Mouse (Mus musculus): Measurements from ENCODE around the gene Unc13c. TPM values are rescaled to one million over a fixed set of nuclear protein-coding genes. Genes with fewer than 3 reads are reported as not detected.

Unc13c gene
- polyA plus RNA-seq, 1 experiment from 2014 or later: 1.9 TPM

- WGBS: 72% methylated on average over 4 of the region's 4 CpGs
- Histone ChIP-seq H3K36me3 (no peaks in the 10 kb centered on the region), H3K4me1 (replicated peaks) (no peaks in the 10 kb centered on the region), H3K4me3 (no peak overlapping the region), H3K4me2 (no peak overlapping the region), H3K27ac (replicated peaks) (no peak overlapping the region), H3K9ac (no peak overlapping the region), H3K9me3 (no peaks in the 10 kb centered on the region), H3K27me3 (no peaks in the 10 kb centered on the region)
- ATAC-seq (ENCODE audit: low read depth): no peak
Observed at GRCm38 (mm10) chr9:73951586-73951985, 17.2 kb downstream of the Unc13c start.

DNA sequence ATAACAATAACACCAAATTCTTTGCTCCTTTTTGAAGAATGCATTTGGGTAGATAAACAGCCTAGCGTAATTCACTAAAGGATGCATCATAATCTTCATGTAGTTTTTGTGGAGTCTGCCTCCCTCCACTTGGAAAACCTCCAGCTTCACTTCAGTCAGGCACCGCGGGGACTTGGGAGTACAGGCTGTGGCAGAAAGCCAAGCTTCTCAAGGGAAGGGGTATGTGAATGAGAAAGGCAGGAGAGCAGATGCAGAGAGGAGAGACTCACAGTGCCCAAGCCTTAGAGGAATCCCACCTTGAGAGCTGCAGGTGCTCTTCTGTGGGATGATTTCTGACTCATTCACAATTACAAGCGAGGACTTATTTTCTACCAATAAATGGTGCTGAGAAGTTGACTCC is 33.9 kb downstream of the Unc13c start:
- 59% methylated on average over 4 of the region's 4 CpGs for WGBS
- H3K9ac ChIP-seq: no peak overlapping the region
- H3K36me3 ChIP-seq: no peaks in the 10 kb centered on the region; the same call in 1 of the 2 replicates
- H3K9me3 ChIP-seq: no peaks in the 10 kb centered on the region
- ATAC-seq (ENCODE audit: low read depth): no peak
- H3K4me1 ChIP-seq (replicated peaks): no peaks in the 10 kb centered on the region
- H3K27me3 ChIP-seq: no peaks in the 10 kb centered on the region
- no peak overlapping the region for H3K4me2 ChIP-seq
- no peak overlapping the region for H3K27ac ChIP-seq (replicated peaks)
- no peak overlapping the region for H3K4me3 ChIP-seq

- Histone ChIP-seq H3K36me3 (no peaks in the 10 kb centered on the region; the same call in 1 of the 2 replicates), H3K27me3 (no peaks in the 10 kb centered on the region), H3K4me2 (no peak overlapping the region), H3K27ac (replicated peaks) (no peak overlapping the region), H3K9me3 (no peaks in the 10 kb centered on the region), H3K9ac (no peak overlapping the region), H3K4me3 (no peak overlapping the region), H3K4me1 (replicated peaks) (no peaks in the 10 kb centered on the region)
- WGBS: 95% methylated on average over 9 of the region's 9 CpGs
- ATAC-seq (ENCODE audit: low read depth): no peak
Observed at GRCm38 (mm10) chr9:73931988-73932387, 36.8 kb downstream of the Unc13c start.

DNA sequence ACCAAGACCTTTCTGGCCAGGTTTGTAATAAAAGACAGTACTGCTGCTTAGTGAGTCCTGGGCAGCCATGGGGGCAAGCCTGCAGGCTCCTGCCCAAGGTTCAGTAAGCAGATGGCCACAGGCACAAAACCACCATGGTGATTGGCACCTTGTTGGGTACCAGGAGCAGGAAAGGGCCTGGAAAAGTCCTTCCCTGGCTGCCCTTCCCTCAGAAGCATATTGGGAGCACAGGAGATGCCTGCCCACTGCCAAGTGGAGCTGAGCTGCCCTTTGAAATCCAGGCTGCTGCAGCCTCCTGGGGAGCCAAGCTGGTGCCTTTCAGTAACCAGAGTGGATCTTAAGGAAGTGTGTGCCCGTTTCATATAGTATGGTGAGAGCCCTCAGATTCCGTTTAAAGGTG is 41.5 kb downstream of the Unc13c start:
- Histone ChIP-seq H3K9me3 (no peaks in the 10 kb centered on the region), H3K4me1 (replicated peaks) (no peaks in the 10 kb centered on the region), H3K4me2 (no peak overlapping the region), H3K27ac (replicated peaks) (no peak overlapping the region), H3K27me3 (no peaks in the 10 kb centered on the region), H3K36me3 (no peaks in the 10 kb centered on the region; the same call in 1 of the 2 replicates), H3K4me3 (no peak overlapping the region), H3K9ac (no peak overlapping the region)
- ATAC-seq (ENCODE audit: low read depth): no peak
- whole genome bisulfite sequencing: 72% methylated on average over 2 of the region's 2 CpGs

GRCm38 (mm10) chr9:73922449-73923115 is 46.2 kb downstream of the Unc13c start:
- Histone ChIP-seq H3K4me1 (replicated peaks) (no peaks in the 10 kb centered on the region), H3K4me3 (no peak overlapping the region), H3K36me3 (no peaks in the 10 kb centered on the region), H3K4me2 (no peak overlapping the region), H3K9ac (no peak overlapping the region), H3K27ac (replicated peaks) (no peak overlapping the region), H3K9me3 (no peaks in the 10 kb centered on the region), H3K27me3 (no peaks in the 10 kb centered on the region)
- whole genome bisulfite sequencing: 87% methylated on average over 11 of the region's 11 CpGs
- no peak for ATAC-seq (ENCODE audit: low read depth)

GRCm38 (mm10) chr9:73905959-73906358 is 62.8 kb downstream of the Unc13c start:
- Histone ChIP-seq H3K4me1 (replicated peaks) (no peaks in the 10 kb centered on the region), H3K4me2 (no peak overlapping the region), H3K9ac (no peak overlapping the region), H3K9me3 (0 out of 2 replicates have a peak, but pooled peaks cover 3% of the 10 kb centered on the region), H3K27me3 (no peaks in the 10 kb centered on the region), H3K27ac (replicated peaks) (no peak overlapping the region), H3K4me3 (no peak overlapping the region), H3K36me3 (no peaks in the 10 kb centered on the region)
- 79% methylated on average over 4 of the region's 4 CpGs for WGBS
- ATAC-seq (ENCODE audit: low read depth): no peak

DNA sequence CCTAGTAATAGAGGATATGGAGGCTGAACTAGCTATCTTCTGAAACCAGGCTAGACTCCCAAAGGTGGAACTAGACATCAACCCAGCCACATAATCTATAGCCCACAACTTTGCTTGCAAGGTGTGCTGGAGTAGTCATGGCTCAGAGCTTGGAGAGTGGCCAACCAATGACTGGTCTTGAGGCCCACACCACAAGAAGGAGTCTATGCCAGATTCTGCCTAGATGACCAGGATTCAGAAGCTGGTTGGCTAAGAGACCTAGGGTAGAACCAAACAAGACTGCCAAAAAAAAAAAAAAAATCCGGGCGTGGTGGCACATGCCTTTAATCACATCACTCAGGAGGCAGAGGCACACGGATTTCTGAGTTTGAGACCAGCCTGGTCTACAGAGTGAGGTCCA is 70.2 kb downstream of the Unc13c start:
- H3K9me3 ChIP-seq: no peaks in the 10 kb centered on the region
- 83% methylated on average over 3 of the region's 3 CpGs for WGBS
- no peaks in the 10 kb centered on the region for H3K4me1 ChIP-seq (replicated peaks)
- H3K36me3 ChIP-seq: no peaks in the 10 kb centered on the region
- H3K9ac ChIP-seq: no peak overlapping the region
- no peak overlapping the region for H3K4me2 ChIP-seq
- ATAC-seq (ENCODE audit: low read depth): no peak
- H3K27ac ChIP-seq (replicated peaks): no peak overlapping the region
- H3K27me3 ChIP-seq: no peaks in the 10 kb centered on the region
- no peak overlapping the region for H3K4me3 ChIP-seq

DNA sequence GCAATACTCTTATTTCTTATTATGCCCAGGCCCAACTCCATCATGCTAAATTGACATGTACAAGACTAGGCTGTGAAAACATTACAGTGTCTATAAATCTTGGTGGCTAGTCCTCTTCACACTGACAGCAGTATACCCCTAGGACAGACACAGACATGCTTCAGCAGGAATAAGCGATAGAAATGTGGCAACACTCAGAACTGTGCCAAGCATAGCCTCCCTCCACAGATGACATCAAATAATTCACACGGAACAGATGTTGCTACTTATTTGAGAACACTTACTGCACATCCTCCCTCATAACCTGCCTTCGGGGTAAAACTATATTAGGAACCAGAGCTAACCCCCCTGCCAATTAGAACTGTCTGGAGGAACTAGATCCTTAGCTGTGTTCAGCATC is 72.6 kb downstream of the Unc13c start:
- H3K36me3 ChIP-seq: no peaks in the 10 kb centered on the region
- no peak overlapping the region for H3K27ac ChIP-seq (replicated peaks)
- H3K4me1 ChIP-seq (replicated peaks): no peaks in the 10 kb centered on the region
- H3K27me3 ChIP-seq: no peaks in the 10 kb centered on the region
- no peak overlapping the region for H3K9ac ChIP-seq
- H3K4me2 ChIP-seq: no peak overlapping the region
- H3K9me3 ChIP-seq: no peaks in the 10 kb centered on the region
- no peak for ATAC-seq (ENCODE audit: low read depth)
- 63% methylated on average over 3 of the region's 3 CpGs for WGBS
- no peak overlapping the region for H3K4me3 ChIP-seq

- Histone ChIP-seq H3K27me3 (no peaks in the 10 kb centered on the region), H3K9ac (no peak overlapping the region), H3K4me1 (replicated peaks) (no peaks in the 10 kb centered on the region), H3K27ac (replicated peaks) (no peak overlapping the region), H3K4me2 (no peak overlapping the region), H3K36me3 (no peaks in the 10 kb centered on the region), H3K9me3 (no peaks in the 10 kb centered on the region), H3K4me3 (no peak overlapping the region)
- 88% methylated on average over 1 of the region's 1 CpGs for WGBS
- ATAC-seq (ENCODE audit: low read depth): no peak
Observed at GRCm38 (mm10) chr9:73883587-73883986, 85.2 kb downstream of the Unc13c start.

GRCm38 (mm10) chr9:73883143-73883542 is 85.6 kb downstream of the Unc13c start:
- no peaks in the 10 kb centered on the region for H3K9me3 ChIP-seq
- no peak overlapping the region for H3K4me3 ChIP-seq
- ATAC-seq (ENCODE audit: low read depth): no peak
- no peaks in the 10 kb centered on the region for H3K27me3 ChIP-seq
- no peak overlapping the region for H3K4me2 ChIP-seq
- WGBS: 75% methylated on average over 1 of the region's 1 CpGs
- H3K27ac ChIP-seq (replicated peaks): no peak overlapping the region
- H3K36me3 ChIP-seq: no peaks in the 10 kb centered on the region
- H3K9ac ChIP-seq: no peak overlapping the region
- H3K4me1 ChIP-seq (replicated peaks): no peaks in the 10 kb centered on the region

- ATAC-seq (ENCODE audit: low read depth): no peak
- Histone ChIP-seq H3K9me3 (no peaks in the 10 kb centered on the region), H3K4me2 (no peak overlapping the region), H3K27me3 (no peaks in the 10 kb centered on the region), H3K4me1 (replicated peaks) (no peaks in the 10 kb centered on the region), H3K36me3 (no peaks in the 10 kb centered on the region), H3K27ac (replicated peaks) (no peak overlapping the region), H3K9ac (no peak overlapping the region), H3K4me3 (no peak overlapping the region)
- 84% methylated on average over 5 of the region's 5 CpGs for WGBS
Observed at GRCm38 (mm10) chr9:73882393-73882919, 86.3 kb downstream of the Unc13c start.

DNA sequence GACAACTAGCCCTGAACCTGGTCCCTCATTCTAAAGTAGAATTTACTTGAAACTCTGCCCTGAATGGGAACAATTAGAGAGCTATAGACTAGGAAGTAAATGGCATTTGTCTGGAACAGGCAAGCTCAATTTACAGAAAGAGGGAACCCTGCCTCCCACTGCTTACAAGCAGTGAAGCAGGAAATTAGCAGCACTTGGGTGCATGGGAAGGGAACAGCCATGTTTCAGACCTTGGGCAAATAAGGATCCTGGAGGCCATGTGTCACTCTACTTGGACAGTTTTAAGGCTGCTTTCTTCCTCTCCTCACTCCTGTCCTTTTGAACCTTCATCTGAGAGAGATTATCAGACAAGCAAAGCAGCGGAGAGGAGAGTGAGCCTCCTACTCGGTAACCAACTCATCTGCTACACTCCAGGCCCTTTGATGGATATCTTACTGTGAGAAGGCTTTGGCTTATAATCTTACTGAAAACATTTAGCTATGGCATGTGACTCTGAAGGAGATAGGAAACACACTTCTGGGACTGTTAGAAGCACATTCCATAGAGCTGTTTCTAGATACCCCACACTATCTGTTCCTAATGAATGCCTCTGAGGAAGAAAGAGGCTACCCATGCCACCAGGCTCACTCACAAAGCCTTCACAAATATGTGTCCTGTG is 101.2 kb downstream of the Unc13c start:
- no peaks in the 10 kb centered on the region for H3K36me3 ChIP-seq
- peak overlapping the region; percentile 64 for H3K27ac ChIP-seq (replicated peaks)
- peak; percentile 63 for ATAC-seq (ENCODE audit: low read depth)
- no peak overlapping the region for H3K9ac ChIP-seq
- peaks cover 3% of the 10 kb centered on the region; the same call in 1 of the 2 replicates for H3K4me1 ChIP-seq (replicated peaks)
- 50% methylated on average over 2 of the region's 2 CpGs for WGBS
- no peaks in the 10 kb centered on the region for H3K27me3 ChIP-seq
- H3K4me2 ChIP-seq: no peak overlapping the region
- H3K9me3 ChIP-seq: no peaks in the 10 kb centered on the region
- no peak overlapping the region for H3K4me3 ChIP-seq

All from neural tube, embryonic 13.5 days (tissue).